Mouse (Mus musculus): ENCODE measurements around the gene Synpo2.
"Not testable (repeated sequence)": the region's sequence is repeated elsewhere in the genome, so short reads cannot be mapped to it uniquely, and the experiment has no call there.

The Synpo2 gene

DNA sequence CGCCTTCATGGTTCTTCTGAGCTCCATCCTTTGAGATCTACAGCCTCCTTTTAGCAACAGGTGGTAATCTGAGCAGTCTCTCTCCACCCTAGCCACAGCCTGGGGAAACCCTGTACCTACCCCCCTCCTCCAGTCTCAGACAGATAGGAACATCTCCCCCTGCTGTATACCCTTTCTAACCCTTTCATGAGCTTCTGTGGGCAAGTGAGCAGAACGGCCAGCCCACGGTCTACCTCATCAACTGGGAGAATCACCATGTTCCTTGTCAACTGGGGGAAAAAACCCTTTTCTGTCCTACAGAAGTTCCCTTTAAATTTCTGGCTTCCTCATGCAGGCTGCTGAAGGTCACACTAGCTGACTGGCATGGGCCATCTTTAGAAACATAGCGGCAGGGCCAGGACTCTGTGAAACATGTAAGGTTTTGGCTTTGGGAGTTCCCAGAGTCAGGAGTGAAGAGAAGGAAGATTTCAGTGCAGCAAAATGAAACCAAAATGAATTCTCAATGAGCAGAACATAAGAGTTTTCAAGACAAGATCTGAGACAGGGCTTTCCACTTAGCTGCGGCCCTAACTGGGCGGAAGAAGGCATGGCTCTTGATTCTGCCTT, 104.7 kb downstream of the Synpo2 start:
- DNase-seq (ENCODE audit: extremely low spot score), result no peak

DNA sequence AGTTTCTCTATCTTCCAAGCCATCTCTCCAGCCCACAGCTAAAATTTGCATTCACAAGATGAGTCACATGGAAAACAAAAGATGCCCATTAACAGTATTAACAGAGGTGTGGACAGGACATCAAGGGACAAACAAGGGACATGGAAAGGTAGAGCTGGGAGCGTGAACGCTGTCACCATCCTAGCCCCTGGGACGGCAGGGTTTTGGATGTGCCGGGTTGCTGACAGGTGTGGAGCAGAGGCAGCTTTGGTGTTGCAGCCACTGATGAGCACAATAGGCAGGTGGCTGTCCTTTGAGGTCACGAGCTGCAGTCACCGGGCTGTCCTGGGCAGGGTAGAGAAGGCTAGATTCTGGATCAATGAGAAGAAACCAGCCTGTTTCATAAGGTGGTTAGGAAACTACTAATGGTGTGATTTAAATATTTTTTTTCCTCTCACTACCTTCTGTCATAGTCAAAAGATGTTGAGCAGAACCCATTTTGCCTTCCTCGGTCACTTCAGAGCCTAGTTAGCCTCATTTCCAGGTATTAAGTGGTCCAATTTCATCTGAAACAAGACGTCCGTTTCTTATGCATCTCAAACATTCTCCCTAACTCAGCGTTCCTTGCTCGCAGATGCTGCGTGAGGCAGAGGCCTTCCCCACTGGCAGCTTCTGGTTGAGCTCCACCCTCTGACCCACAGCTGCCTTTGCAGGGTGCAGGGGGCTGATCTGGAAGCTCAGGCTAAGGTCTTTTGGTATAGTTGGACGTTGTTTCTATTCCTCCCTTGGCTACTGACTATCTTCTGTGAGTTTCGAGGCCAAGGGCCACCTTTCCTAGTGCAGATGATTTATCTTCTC, 105.4 kb downstream of the Synpo2 start:
- DNase-seq (ENCODE audit: extremely low spot score), result no peak

DNA sequence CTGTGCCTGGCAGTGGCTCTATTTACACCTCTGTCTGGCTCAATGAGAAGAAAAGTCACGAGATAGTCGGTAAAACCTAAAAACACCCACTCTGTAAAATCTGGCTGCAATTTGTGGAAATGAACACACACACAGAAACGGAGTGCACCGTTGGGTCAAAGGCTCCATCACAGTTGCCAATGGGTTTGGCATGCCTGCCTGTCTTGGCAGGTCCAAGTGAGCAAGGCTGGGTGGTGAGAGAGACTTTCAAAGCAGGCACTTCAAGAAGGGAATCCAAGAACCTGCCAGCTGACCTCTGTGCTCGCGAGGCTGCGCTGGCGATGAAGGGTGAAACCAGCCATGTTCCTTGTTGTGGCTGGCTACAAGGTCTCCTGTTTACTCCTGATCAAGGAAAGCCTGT, 107.2 kb downstream of the Synpo2 start:
- DNase-seq (ENCODE audit: extremely low spot score), result no peak

DNA sequence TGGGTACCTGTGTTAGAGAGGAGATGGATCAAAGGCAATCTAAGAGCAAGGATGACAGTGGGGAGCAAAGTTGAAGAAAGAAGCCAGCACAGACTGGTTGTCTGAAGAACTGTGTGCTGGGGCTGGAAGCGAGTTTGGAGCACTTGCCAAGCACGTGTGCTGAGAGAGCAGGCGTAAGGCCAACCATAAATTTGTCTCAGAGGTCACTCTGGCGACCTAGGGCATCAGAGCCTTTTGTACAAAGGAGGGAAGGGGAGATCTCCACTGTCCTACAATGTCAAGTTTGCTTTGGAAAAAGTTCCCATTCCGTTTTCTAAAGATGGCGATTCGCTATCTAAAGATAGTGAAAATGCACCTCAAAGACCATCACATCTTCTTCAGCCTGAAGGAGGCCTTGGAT, 107.9 kb downstream of the Synpo2 start:
- no peak for DNase-seq (ENCODE audit: extremely low spot score)

DNA sequence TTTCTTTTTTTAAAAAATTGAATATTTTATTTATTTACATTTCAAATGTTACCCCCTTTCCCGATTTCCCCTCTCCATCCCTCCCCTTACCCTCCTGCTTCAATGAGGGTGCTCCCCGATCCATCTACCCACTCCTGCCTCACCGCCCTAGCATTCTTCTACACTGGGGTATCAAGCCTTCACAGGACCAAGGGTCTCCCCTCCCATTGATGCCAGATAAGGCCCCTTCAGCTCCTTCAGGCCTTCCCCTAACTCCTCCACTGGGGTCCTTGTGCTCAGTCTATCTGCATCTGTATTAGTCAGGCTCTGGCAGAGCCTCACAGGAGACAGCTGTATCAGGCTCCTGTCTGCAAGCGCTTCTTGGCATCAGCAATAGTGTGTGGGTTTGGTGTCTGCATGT, 109.2 kb downstream of the Synpo2 start:
- DNase-seq (ENCODE audit: extremely low spot score), result not testable (repeated sequence)

DNA sequence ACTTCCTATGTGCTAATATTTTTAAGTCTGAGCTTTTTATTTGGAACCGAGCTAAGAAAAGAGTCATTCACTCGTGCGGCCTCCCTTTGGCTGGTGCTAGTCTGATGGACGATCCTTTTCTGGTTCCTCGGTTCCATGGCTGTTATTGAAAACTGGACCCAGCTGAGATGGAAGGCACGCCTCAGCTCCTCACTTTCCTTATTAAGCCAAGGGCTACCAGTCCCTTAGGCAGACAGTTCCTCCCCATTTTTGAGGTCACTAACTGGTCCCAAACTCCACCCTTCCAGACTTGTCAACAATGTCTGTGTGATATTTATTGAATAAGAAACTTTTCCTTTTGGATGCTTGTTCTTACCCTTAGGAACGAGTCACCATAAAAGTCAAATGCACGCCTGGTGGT, 112.1 kb downstream of the Synpo2 start:
- no peak for DNase-seq (ENCODE audit: extremely low spot score)

DNA sequence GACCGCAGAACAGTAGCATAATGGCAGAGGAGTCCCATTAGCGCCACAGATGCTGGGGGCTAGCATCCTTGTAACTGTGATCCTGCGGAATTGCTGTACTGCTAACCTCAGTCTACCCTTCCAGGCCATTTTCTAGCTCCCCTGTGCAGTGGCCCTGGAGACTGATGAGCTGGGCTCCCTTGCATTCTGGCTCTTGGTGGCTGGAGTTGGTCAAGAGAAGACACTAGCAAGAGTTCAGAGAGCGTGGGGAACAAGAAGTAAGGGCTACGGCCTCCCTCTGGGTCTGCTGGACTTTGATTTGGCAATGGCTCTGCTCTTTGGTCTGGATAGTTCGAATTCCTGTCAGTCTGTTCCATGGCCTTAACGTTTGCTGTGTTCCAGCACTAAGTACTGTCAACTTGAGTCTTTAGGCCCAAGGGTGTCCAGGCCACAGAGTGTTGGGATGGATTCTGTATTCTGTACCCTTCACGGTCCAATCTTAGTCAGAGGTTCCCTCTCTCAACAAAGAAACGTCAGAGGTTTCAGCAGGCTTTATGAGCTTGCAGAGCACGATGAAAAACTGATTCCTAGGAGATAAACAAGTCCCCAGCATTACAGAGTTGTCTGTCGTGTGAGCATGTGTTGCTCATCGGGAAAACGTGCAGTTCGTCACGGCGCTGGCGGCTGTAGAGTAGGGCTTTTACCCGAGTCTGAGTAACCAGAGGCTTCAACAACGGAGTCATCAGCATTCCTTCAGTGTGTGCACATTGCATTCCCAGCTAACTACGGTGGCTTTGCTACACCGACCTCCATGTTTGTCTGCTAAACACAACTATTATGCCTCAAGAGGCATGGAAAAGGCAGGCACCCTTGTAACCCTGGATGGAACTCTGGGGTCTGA, 113.6 kb downstream of the Synpo2 start:
- DNase-seq (ENCODE audit: extremely low spot score), result no peak

DNA sequence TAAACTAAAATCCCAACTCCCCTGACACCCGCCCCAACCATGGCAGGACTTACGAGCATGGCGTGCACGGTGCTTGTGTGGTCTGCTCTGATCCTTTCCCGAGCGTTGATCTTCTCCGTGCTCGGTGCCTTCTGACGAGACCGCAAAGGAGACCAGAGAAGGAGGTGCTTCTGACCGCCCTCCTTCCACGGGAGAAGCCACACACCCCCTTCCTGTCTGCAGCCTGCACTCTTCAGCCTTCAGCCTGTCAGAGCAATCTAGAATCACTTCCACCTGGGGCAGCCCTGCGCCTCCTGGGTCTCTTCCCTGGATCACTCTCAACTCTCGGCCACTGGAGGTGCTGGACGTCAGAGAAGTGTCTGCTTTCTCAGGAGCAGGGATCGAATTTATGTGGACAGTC, 119.0 kb downstream of the Synpo2 start:
- peak; percentile 32 for DNase-seq (ENCODE audit: extremely low spot score)

DNA sequence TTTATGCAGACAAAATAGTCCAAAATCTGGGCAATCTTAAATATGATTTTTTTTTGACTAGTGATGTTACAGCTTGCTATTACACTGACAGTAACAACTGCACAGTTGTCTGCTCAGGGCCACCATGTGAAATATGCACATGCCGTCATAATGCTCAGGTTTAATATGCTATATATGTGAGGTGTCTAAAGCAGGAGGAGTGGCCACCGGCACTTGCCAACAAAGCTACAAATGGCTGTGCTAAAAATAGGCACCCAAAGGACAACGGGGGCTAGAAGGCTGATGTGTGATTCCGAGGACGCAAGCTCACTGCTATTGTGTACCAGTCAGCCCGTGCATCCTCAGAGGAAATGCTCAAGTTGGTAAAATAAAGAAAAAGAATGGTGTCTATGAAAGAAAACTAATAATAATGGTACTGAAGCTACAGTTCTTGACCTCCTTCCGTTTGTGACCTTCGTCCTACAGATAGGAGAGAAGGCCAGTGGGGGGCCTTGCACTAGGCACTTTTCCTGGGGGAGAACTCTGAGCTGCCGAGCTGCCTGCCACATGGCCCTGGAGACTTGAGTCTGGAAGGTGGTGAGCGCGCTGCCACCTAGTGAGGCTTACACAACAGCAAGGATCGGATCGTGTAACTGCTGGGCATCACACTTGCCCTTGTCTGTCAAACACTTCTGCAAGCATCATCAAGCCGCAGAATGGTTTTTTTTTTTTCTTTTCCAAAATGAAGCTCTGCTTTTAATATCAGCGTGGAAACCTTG, 120.0 kb downstream of the Synpo2 start:
- DNase-seq (ENCODE audit: extremely low spot score), result peak; percentile 31

DNA sequence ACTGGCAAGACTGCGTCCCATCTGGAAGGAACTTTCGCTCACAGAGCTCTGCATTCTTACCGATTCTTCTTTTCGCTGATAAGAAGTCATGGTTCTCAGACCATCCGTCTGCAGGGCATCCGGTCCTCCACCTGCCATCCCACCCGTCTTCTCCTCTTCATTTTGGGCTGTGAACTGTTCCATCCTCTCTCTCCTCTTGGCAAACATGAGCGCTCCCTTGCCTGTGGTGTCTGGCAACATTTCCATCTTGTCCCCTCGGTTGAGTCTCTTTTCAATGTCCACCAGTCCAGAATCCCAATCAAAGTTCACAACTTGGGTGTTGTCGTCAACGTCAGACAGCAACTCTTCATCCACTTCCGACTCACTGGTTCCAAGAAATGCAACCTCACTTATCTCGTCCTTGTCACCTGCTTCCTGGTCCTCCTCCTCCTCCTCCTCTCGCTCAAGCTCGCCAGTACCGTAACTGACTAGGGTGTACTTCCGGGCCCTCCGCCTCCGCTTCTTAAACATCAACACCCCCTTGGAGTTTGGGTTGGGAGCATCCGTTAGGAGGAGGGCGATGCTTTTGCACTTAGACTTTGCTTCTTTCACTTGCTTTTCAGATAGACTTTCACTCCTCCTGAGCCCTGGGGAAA, 121.8 kb downstream of the Synpo2 start:
- DNase-seq (ENCODE audit: extremely low spot score), result no peak

DNA sequence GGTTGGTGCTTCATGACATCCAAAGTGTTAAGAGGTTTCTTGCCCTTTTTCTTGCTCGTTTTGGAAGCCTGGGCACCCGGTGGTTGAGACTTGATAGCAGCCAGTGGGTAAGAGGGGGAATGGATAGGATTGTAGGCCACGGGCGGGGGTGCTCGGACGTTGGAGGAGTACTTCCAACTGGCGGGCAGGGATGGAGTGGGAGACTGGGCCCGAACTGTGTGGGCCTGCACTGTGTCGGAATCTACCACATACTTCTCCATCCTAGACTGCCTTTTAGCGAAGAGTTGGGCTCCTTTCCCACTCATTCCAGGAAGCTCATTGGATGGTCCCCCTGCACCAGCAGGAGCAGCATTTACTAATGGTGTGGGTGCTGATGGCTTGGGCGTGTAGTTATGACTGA, 123.2 kb downstream of the Synpo2 start:
- no peak for DNase-seq (ENCODE audit: extremely low spot score)

DNA sequence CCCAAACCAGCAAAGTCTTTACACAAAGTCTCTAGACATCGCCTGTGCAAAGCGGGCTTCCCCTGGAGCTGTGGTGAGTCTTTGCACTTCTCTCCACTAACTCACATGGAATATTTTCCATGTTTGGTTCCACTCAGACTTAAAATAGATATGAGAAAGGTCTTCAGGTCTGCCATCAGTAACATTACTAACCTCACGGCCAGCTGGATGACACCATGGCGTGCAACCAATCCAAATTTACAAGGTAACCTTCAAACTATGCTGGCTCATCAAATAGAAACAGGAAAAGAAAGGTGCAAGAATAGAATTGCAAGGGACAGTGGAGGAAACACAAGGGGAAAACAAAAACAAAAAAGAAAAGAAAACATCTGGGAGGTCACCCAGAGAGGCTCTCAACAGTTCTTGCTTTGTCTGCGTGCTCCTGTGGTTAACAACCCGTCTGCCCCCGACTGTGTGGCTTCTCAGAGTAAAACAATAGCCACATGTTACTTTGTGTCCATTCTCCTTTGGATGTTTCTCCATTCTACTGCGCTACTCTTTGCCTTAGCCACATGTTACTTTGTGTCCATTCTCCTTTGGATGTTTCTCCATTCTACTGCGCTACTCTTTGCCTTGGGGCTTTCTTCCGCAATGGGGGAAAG, 124.8 kb downstream of the Synpo2 start:
- DNase-seq (ENCODE audit: extremely low spot score), result no peak

DNA sequence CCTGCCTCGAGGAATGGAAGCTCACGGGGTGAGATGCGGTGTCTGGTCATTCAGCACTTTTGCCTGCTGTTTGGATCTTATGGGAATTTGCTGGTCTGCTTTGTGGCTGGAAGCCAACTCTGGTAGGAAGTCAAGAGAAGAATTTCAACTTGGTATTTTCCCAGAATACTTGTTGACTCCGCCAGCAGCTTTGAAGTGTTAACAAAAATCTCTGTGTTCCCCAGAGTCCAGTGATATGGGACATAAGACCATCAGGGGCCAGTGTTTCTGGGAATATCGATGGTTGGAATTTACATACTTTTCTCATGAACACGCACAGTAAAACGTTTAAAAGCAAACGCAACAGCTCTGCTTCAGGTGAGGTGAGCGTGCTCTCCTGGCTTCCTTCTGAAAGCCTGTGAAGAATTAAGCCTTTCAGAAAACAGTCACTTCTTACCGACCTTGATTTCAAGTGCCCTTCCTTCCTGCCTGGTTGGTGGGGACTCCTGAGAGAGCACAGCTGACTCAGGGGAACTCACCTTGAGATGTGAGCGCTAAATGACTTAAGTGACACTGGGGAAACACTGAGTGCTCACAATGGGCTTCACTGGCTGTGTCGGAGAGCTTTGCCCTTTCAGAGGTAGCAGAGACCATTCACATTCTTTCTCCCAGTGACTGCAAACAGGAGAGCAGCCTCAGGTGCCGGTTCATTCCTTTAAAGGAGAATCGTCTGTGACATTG, 128.0 kb downstream of the Synpo2 start:
- DNase-seq (ENCODE audit: extremely low spot score), result no peak

DNA sequence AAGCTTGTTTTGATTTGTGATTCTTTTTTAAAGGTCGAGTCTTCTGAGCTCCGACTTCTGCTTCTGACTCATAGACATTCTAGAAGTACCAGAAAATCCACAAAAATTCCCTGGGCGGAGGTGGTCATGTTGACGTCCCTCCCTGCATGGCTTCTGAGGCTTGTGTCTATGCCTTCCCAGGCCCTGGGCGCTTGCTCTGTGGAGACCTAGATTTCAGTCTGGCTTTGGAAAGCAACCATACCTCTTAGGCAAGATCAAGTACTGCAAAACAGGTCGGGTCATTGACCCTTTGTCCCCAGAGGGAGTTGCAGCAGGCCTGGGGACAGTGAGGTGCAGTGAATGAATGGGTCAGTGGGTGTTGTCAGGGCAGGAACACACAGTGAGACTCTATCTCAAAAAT, 131.6 kb downstream of the Synpo2 start:
- no peak for DNase-seq (ENCODE audit: extremely low spot score)

DNA sequence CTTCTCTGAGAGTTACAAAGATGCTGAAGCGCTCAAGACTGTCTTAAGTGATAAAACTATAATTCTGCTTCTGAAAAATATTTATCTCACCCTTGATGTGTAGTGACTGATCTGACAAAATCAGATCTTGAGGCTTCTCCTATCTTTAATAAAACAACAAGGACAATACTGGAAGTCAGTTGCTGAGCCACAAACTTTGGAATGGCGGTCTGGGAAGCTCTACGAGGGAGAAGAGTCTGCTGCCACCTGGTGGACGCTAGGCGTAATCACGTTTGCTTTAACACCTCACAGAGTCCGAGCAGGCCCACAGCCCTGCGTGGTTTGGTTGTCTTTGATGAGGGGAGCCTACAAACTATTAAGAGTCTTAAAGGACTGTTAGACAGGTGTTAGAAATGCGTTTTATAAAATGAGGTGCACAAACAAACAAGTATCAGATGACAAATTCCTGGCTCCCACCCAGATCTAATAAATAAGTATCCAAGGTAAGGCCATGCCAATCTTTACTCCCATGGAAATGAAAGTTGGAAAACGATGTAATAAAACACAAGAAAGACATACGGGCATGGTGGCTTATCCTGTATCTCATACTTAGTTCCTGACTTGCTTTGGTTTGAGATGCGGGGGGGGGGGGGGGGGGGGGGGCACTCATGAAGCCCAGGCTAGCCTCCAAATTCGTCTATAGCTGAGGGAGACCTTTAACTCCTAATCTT, 132.6 kb downstream of the Synpo2 start:
- peak; percentile 72 for DNase-seq (ENCODE audit: extremely low spot score)

DNA sequence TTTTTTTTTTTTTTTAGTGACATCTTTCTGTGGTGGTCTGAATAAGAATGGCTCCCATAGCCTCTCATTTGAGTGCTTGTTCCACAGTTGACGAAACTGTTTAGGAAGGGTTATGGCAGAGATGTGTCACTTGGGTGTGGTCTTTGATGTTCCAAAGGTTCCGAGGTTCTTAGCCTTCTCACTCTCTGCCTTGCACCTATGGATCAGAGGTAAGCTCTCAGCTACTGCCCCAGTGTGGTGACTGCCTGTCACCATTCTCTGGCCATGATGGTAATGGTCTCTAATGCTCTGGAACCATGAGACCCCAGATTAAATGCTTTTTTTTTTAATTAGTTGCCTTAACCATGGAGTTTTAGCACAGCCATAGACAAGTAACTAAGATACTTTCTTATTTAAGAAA, 134.2 kb downstream of the Synpo2 start:
- DNase-seq (ENCODE audit: extremely low spot score), result no peak

DNA sequence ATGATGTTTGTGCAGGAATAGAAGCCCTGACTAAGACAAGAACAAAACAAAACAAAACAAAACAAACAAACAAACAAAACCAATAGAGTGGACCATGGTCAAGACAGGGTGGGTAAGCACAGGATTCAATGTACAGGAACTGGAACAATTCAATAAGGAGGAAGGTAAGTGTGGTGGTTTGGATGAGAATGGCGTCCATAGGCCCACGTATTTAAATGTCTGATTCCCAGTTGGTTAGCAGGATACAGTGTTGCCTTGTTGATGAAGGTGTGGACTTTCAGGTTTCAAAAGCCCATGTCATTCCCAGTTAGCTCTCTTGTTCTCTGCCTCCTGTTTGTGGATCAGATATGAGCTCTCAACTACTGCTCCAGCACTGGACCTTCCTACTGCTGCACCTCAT, 140.8 kb downstream of the Synpo2 start:
- no peak for DNase-seq (ENCODE audit: extremely low spot score)

DNA sequence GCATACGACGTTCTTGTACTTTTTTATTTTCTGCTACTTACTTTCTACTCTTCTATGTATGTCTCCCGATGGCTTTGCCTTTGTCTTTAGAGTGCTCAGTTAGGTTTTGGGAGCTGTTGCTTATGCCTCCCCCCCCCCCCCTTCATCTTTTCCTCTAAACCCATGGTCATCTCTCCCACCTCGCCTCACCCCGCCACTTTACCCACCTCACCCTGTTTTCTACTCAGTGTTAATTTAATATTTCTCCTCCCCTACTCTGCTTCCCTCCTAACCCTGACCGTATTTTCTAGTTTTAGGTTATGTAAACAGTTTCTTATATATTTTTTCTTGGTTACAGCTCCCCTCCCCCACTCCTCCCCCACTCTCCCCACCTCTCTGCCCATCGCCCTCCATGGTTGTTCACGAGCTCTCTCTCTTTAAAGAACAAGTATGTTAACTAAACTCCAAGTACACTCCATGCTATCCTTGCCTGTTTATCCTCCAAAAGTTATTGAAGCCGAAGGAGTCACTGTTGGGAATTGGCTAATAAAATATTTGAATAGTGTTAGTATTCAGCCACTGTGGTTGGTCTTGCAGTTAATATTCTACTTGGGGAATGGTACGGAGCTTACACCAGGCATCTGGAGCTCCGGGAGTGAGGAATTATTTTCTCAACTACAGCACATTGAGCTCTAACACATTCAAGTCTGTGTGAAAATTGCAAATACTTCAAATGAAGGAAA, 142.1 kb downstream of the Synpo2 start:
- DNase-seq (ENCODE audit: extremely low spot score), result no peak
